Mouse (Mus musculus) lung, adult 2 months (tissue): ENCODE data around the gene Usp45. TPM values are rescaled to one million over a fixed set of nuclear protein-coding genes. Genes with fewer than 3 reads are reported as not detected.

Source experiments
- DNase-seq: peaks from one replicate; pipeline ENCODE4 v3.0.0; 2022
- H3K4me1 ChIP-seq: fragments of 200-500 bp; 2 replicates; pipeline ENCODE4 v1.6.1; 2011; ENCODE audit warnings: low read length; ENCODE audit not compliant: control insufficient read depth, insufficient read depth
- H3K4me3 ChIP-seq: fragments of 200-500 bp; replicated peaks from 2 replicates; pipeline ENCODE3; 2011; ENCODE audit warnings: low read depth, mild to moderate bottlenecking, control low read depth, low read length; ENCODE audit errors: extremely low read depth
- CTCF ChIP-seq: fragments of 200-500 bp; IDR thresholded peaks from 2 replicates; pipeline ENCODE4 v1.5.1; 2011; ENCODE audit warnings: mild to moderate bottlenecking, low read length, control low read depth; ENCODE audit not compliant: insufficient read depth
- POLR2A ChIP-seq: fragments of 200-500 bp; IDR thresholded peaks from 2 replicates; pipeline ENCODE4 v1.6.1; 2011; ENCODE audit warnings: low read depth, mild to moderate bottlenecking, control low read depth, low read length, borderline replicate concordance; ENCODE audit errors: extremely low read depth
- WGBS: fragments of 180-500 bp; shearing (Covaris S2); methylation state at CpG from one replicate; pipeline ENCODE4 v1.1.7; 2018; 5-methylcytosine and 5-hydroxymethylcytosine counted together
- polyA plus RNA-seq: library from polyadenylated mRNA; depleted of rRNA; stranded (reverse); fragments of >200 nt; gene quantifications from 2 replicates; pipeline ENCODE4 v1.2.3, GENCODE M21; 2012

The Usp45 gene
- polyA plus RNA-seq, 1 experiment, result 3.9 TPM

GRCm38 (mm10) chr4:21761416-21762160, 5.4 kb upstream of the Usp45 start:
- TF ChIP-seq CTCF (no peak), POLR2A (no peak)
- 81% methylated on average over 9 of the region's 9 CpGs for WGBS
- H3K4me1 ChIP-seq, result peaks cover 4% of the 10 kb centered on the region; the same call in 1 of the 2 replicates
- DNase-seq, result no peak
- H3K4me3 ChIP-seq, result no peak overlapping the region

DNA sequence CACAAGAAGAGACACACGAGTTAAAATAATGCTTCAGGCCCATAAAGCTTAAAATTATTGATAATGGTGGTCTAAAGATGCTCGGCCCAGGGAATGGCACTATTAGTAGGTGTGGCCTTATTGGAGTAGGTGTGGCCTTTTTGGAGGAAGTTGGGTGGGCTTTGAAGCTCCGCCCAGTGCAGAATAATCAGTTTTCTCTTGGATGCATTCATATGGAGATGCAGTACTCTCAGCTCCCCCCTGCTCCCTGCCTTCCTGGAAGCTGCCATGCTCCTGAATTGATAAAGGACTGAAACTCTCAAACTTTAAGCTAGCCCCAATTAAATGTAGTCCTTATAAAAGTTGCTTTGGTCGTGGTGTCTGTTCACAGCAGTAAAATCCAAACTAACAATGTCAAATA, 3.1 kb upstream of the Usp45 start:
- peaks cover 5% of the 10 kb centered on the region; the same call in 1 of the 2 replicates for H3K4me1 ChIP-seq
- H3K4me3 ChIP-seq, result no peak overlapping the region
- no peak for DNase-seq
- WGBS, result 80% methylated on average over 4 of the region's 4 CpGs
- TF ChIP-seq POLR2A, result no peak
- no peak for TF ChIP-seq CTCF

DNA sequence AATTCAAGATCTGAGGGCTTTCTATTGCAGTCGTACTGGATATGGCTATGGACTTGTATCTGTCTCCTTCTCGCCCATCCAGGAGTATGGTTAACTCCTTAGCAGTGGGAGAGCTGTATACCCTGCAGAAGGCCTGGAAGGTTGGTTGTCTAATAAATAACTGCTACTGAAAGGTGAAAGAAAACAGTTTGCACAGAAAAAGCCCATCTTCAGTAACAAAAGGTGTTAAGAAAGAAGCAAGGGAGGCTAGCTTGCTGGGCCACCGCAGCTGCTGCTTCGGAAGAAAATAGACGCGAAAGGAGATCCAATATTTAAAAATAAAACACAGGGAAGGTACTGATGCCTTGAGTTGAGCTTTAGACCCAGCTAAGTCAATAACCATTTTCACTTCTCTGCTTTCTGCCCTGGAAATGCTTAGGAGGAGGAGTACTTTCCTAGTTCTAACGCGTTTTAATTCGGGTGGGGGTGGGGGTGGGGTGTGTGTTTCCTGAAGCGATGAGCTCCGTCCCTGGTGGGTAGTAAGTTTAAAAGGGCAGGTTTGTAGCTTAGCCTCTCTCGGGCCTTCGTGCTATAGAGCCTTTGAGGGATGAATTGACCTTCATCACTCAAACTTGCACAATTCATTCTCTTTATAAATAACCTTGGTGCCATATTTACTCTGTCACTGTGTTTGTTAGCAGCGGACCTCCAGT, 639 bp upstream of the Usp45 start:
- Histone ChIP-seq H3K4me3 (peak overlapping the region; percentile 100), H3K4me1 (peaks cover 5% of the 10 kb centered on the region; the same call in 1 of the 2 replicates)
- TF ChIP-seq CTCF, result no peak
- no peak for TF ChIP-seq POLR2A
- WGBS, result 20% methylated on average over 14 of the region's 14 CpGs
- DNase-seq, result no peak

DNA sequence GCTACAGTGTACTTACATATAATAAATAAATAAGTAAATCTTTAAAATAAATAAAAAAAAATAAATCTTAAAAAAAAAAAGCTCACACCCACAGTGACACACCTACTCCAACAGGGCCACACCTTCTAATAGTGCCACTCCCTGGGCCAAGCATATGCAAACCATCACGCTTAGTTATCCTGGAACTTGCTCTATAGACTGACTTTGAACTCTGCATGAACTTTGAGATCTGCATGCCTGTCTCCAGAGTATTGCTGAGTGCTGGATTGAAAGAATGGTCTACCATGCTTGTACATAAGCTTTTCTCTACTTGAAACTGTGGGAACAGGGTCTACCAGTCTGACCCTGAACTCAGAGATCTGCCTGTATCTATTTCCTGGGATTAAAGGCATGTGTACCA, 4.1 kb downstream of the Usp45 start:
- Histone ChIP-seq H3K4me3 (no peak overlapping the region), H3K4me1 (peaks cover 5% of the 10 kb centered on the region; the same call in 1 of the 2 replicates)
- 85% methylated on average over 1 of the region's 1 CpGs for WGBS
- no peak for DNase-seq
- TF ChIP-seq CTCF, result no peak
- no peak for TF ChIP-seq POLR2A

GRCm38 (mm10) chr4:21772306-21772705, 5.3 kb downstream of the Usp45 start:
- H3K4me1 ChIP-seq, result peaks cover 4% of the 10 kb centered on the region
- TF ChIP-seq POLR2A (no peak), CTCF (no peak)
- no peak for DNase-seq
- H3K4me3 ChIP-seq, result no peak overlapping the region
- WGBS, result 98% methylated on average over 1 of the region's 1 CpGs

DNA sequence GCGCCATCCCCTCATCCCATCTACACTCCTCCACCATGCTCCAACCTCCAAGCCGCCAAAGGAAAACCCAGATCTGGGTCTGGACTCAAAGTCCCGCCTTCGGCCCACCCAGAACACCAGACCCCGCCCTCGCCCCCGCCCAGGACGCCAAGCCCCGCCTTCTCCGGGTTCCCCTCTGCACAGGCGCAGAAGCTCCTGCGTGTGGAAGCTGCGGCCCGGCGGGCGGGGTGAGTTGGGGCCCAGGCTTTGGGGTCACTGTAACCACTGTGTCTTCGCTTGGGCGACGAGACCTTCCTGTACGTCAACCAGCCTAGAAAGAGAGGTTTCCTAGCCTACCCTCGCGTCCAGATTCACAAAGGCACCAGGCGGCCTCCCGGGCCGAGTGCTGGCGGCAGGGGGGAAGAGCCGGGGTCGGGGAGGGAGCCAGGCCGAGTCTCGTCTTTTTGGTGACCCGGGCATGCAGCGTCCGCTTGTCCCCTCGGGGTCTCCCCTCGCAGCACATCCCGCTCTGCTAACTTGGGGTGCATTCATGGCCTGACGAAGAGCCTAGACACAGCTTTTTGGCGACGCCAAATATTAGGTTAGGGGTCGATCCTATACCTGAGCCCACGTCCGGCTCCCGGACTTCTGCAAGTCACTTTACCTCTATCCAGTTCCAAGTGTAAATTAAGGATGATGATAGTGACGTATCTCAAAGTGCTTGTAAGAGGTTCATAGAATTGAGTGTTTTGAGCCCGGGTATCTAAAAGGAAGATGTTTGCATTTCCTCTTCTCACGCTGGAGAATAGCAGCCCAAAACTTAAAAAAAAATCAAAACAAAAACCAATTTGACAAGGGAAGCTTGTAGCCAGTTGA, 9.4 kb downstream of the Usp45 start:
- H3K4me1 ChIP-seq, result peaks cover 6% of the 10 kb centered on the region
- peak; percentile 85 for DNase-seq
- WGBS, result under 1% methylated on average over 43 of the region's 46 CpGs
- H3K4me3 ChIP-seq, result peak overlapping the region; percentile 83
- TF ChIP-seq POLR2A, result peak; percentile 78; the same call in 1 of the 2 replicates
- no peak for TF ChIP-seq CTCF

- Histone ChIP-seq H3K4me1 (peaks cover 6% of the 10 kb centered on the region), H3K4me3 (peak overlapping the region; percentile 9)
- 3% methylated on average over 9 of the region's 9 CpGs for WGBS
- TF ChIP-seq CTCF (no peak), POLR2A (no peak)
- no peak for DNase-seq
These were observed 9.9 kb downstream of the Usp45 start for GRCm38 (mm10) chr4:21776946-21777265.

- 90% methylated on average over 12 of the region's 12 CpGs for WGBS
- H3K4me3 ChIP-seq, result no peak overlapping the region
- H3K4me1 ChIP-seq, result peaks cover 6% of the 10 kb centered on the region
- no peak for DNase-seq
- TF ChIP-seq CTCF (no peak), POLR2A (no peak)
These were observed 14.1 kb downstream of the Usp45 start for GRCm38 (mm10) chr4:21780816-21781726.

- 95% methylated on average over 12 of the region's 12 CpGs for WGBS
- Histone ChIP-seq H3K4me3 (no peak overlapping the region), H3K4me1 (no peaks in the 10 kb centered on the region)
- no peak for DNase-seq
- TF ChIP-seq POLR2A (no peak), CTCF (no peak)
These were observed 19.3 kb downstream of the Usp45 start for GRCm38 (mm10) chr4:21786268-21786667.
